Mouse (Mus musculus) midbrain, embryonic 16.5 days (tissue): Measurements from ENCODE around the gene Pmepa1. TPM values are rescaled to one million over a fixed set of nuclear protein-coding genes. Genes with fewer than 3 reads are reported as not detected.

Experiments
- ATAC-seq: fragments of 200-750 bp; cut with Nextera tagmentation; 2 replicates; pipeline ENCODE4 v1.8.0; 2017; ENCODE audit warnings: moderate TSS enrichment
- H3K27ac ChIP-seq: fragments of 300-500 bp; sonication (generic); 2 replicates; pipeline ENCODE4 v1.5.1; 2014; ENCODE audit warnings: mild to moderate bottlenecking, low read length, mixed read lengths
- H3K27me3 ChIP-seq: fragments of 300-500 bp; sonication (generic); 2 replicates; pipeline ENCODE4 v1.6.1; 2014; ENCODE audit warnings: low read depth, low read length, mixed read lengths; ENCODE audit not compliant: control insufficient read depth, insufficient read depth
- H3K36me3 ChIP-seq: fragments of 300-500 bp; sonication (generic); 2 replicates; pipeline ENCODE4 v1.6.1; 2014; ENCODE audit warnings: mild to moderate bottlenecking, low read length, moderate library complexity, mixed read lengths; ENCODE audit not compliant: control insufficient read depth, insufficient read depth
- H3K4me1 ChIP-seq: fragments of 300-500 bp; sonication (generic); 2 replicates; pipeline ENCODE4 v1.6.1; 2014; ENCODE audit warnings: mild to moderate bottlenecking, low read length, mixed read lengths; ENCODE audit not compliant: control insufficient read depth, insufficient read depth
- H3K4me2 ChIP-seq: fragments of 300-500 bp; sonication (generic); 2 replicates; pipeline ENCODE4 v1.6.1; 2014; ENCODE audit warnings: mild to moderate bottlenecking, low read length, mixed read lengths
- H3K4me3 ChIP-seq: fragments of 300-500 bp; sonication (generic); 2 replicates; pipeline ENCODE4 v1.5.1; 2014; ENCODE audit warnings: low read depth, mild to moderate bottlenecking, low read length, moderate library complexity, mixed read lengths
- H3K9ac ChIP-seq: fragments of 300-500 bp; sonication (generic); 2 replicates; pipeline ENCODE4 v1.6.1; 2014; ENCODE audit warnings: low read depth, low read length, mixed read lengths
- H3K9me3 ChIP-seq: fragments of 300-500 bp; sonication (generic); replicated peaks from 2 replicates; pipeline ENCODE4 v1.6.1; 2014; ENCODE audit warnings: mild to moderate bottlenecking, low read length, mixed read lengths; ENCODE audit not compliant: control insufficient read depth, poor library complexity, severe bottlenecking
- WGBS: fragments of 180-500 bp; shearing (Covaris S2); extraction: QIAGEN DNeasy Blood & Tissue Kit; methylation state at CpG from one replicate; pipeline ENCODE4 v1.1.7; 2014; 5-methylcytosine and 5-hydroxymethylcytosine counted together
- polyA plus RNA-seq: library from polyadenylated mRNA; unstranded; fragments of >200 nt; fragmentation: Nextera tagmentation; extraction: Ambion mirVana; gene quantifications from 2 replicates; pipeline ENCODE4 v1.2.1, GENCODE M21; 2015

Pmepa1 gene
- polyA plus RNA-seq, 1 experiment from 2014 or later = 3.4 TPM

GRCm38 (mm10) chr2:173226792-173227191 is 49.5 kb downstream of the Pmepa1 start:
- H3K27me3 ChIP-seq = no peaks in the 10 kb centered on the region
- H3K4me2 ChIP-seq = no peak overlapping the region
- H3K36me3 ChIP-seq = peaks cover 5% of the 10 kb centered on the region; the same call in 1 of the 2 replicates
- WGBS = 89% methylated on average over 8 of the region's 8 CpGs
- no peak overlapping the region for H3K9ac ChIP-seq
- H3K4me3 ChIP-seq = no peak overlapping the region
- no peak for ATAC-seq
- no peak overlapping the region for H3K27ac ChIP-seq
- no peaks in the 10 kb centered on the region for H3K9me3 ChIP-seq
- H3K4me1 ChIP-seq = peaks cover 5% of the 10 kb centered on the region; the same call in 1 of the 2 replicates

GRCm38 (mm10) chr2:173225906-173226305 is 50.4 kb downstream of the Pmepa1 start:
- Histone ChIP-seq H3K4me2 (no peak overlapping the region), H3K9me3 (no peaks in the 10 kb centered on the region), H3K4me3 (no peak overlapping the region), H3K36me3 (peaks cover 5% of the 10 kb centered on the region; the same call in 1 of the 2 replicates), H3K9ac (no peak overlapping the region), H3K27me3 (no peaks in the 10 kb centered on the region), H3K4me1 (peaks cover 5% of the 10 kb centered on the region; the same call in 1 of the 2 replicates), H3K27ac (no peak overlapping the region)
- ATAC-seq = no peak
- 81% methylated on average over 7 of the region's 7 CpGs for WGBS

GRCm38 (mm10) chr2:173224832-173225231 is 51.5 kb downstream of the Pmepa1 start:
- WGBS = 68% methylated on average over 7 of the region's 7 CpGs
- Histone ChIP-seq H3K4me3 (no peak overlapping the region), H3K4me1 (peaks cover 3% of the 10 kb centered on the region; the same call in 1 of the 2 replicates), H3K27ac (no peak overlapping the region), H3K36me3 (peaks cover 5% of the 10 kb centered on the region; the same call in 1 of the 2 replicates), H3K27me3 (no peaks in the 10 kb centered on the region), H3K9ac (no peak overlapping the region), H3K4me2 (no peak overlapping the region), H3K9me3 (no peaks in the 10 kb centered on the region)
- no peak for ATAC-seq

GRCm38 (mm10) chr2:173224097-173224496 is 52.2 kb downstream of the Pmepa1 start:
- peaks cover 5% of the 10 kb centered on the region; the same call in 1 of the 2 replicates for H3K36me3 ChIP-seq
- no peak overlapping the region for H3K4me3 ChIP-seq
- no peaks in the 10 kb centered on the region for H3K27me3 ChIP-seq
- H3K9me3 ChIP-seq = no peaks in the 10 kb centered on the region
- no peak for ATAC-seq
- H3K9ac ChIP-seq = no peak overlapping the region
- H3K4me2 ChIP-seq = no peak overlapping the region
- H3K4me1 ChIP-seq = no peaks in the 10 kb centered on the region
- H3K27ac ChIP-seq = no peak overlapping the region
- 77% methylated on average over 3 of the region's 3 CpGs for WGBS

- Histone ChIP-seq H3K4me3 (no peak overlapping the region), H3K27me3 (no peaks in the 10 kb centered on the region), H3K4me1 (no peaks in the 10 kb centered on the region), H3K36me3 (peaks cover 5% of the 10 kb centered on the region; the same call in 1 of the 2 replicates), H3K4me2 (no peak overlapping the region), H3K27ac (no peak overlapping the region), H3K9me3 (no peaks in the 10 kb centered on the region), H3K9ac (no peak overlapping the region)
- WGBS = 71% methylated on average over 3 of the region's 3 CpGs
- no peak for ATAC-seq
Observed at GRCm38 (mm10) chr2:173223496-173223895, 52.8 kb downstream of the Pmepa1 start.

- no peak for ATAC-seq
- no peaks in the 10 kb centered on the region for H3K9me3 ChIP-seq
- no peaks in the 10 kb centered on the region for H3K4me1 ChIP-seq
- no peaks in the 10 kb centered on the region for H3K27me3 ChIP-seq
- H3K36me3 ChIP-seq = no peaks in the 10 kb centered on the region
- no peak overlapping the region for H3K4me2 ChIP-seq
- H3K9ac ChIP-seq = no peak overlapping the region
- no peak overlapping the region for H3K4me3 ChIP-seq
- H3K27ac ChIP-seq = no peak overlapping the region
- WGBS = 91% methylated on average over 9 of the region's 9 CpGs
Observed at GRCm38 (mm10) chr2:173220754-173221153, 55.6 kb downstream of the Pmepa1 start.

- Histone ChIP-seq H3K27me3 (no peaks in the 10 kb centered on the region), H3K4me2 (no peak overlapping the region), H3K4me3 (no peak overlapping the region), H3K9me3 (no peaks in the 10 kb centered on the region; the same call in 1 of the 2 replicates), H3K27ac (no peak overlapping the region), H3K4me1 (no peaks in the 10 kb centered on the region), H3K9ac (no peak overlapping the region), H3K36me3 (no peaks in the 10 kb centered on the region)
- ATAC-seq = no peak
- 48% methylated on average over 10 of the region's 10 CpGs for WGBS
Observed at GRCm38 (mm10) chr2:173219256-173219954, 56.9 kb downstream of the Pmepa1 start.

GRCm38 (mm10) chr2:173218416-173219141 is 57.8 kb downstream of the Pmepa1 start, which contains the start of gene Zbp1:
TSS of gene Zbp1 (minus strand) at chr2:173218923.
- Histone ChIP-seq H3K4me1 (no peaks in the 10 kb centered on the region), H3K4me2 (no peak within 1 kb of the TSS), H3K9ac (no peak within 1 kb of the TSS), H3K27me3 (no peaks in the 10 kb centered on the region), H3K27ac (no peak within 1 kb of the TSS), H3K9me3 (no peaks in the 10 kb centered on the region; the same call in 1 of the 2 replicates), H3K4me3 (no peak within 1 kb of the TSS), H3K36me3 (no peaks in the 10 kb centered on the region)
- ATAC-seq = no peak
- WGBS = 68% methylated on average over 11 of the region's 11 CpGs

- H3K4me1 ChIP-seq = no peaks in the 10 kb centered on the region
- H3K27me3 ChIP-seq = no peaks in the 10 kb centered on the region
- H3K9me3 ChIP-seq = no peaks in the 10 kb centered on the region; the same call in 1 of the 2 replicates
- WGBS = 93% methylated on average over 5 of the region's 5 CpGs
- no peak overlapping the region for H3K4me3 ChIP-seq
- H3K4me2 ChIP-seq = no peak overlapping the region
- no peak overlapping the region for H3K9ac ChIP-seq
- no peaks in the 10 kb centered on the region for H3K36me3 ChIP-seq
- ATAC-seq = no peak
- H3K27ac ChIP-seq = no peak overlapping the region
Observed at GRCm38 (mm10) chr2:173217763-173218258, 58.5 kb downstream of the Pmepa1 start.
